Mouse (Mus musculus) cerebellum, postnatal 14 days (tissue): ENCODE measurements around the gene Rflna.

Source experiments
- DNase-seq, 2 experiments: peaks; one replicate each; pipeline ENCODE4 v3.0.0; 2021; ENCODE audit warnings: mixed read lengths in 2 of 2

Rflna gene

GRCm38 (mm10) chr5:125002969-125003872 is at the start of gene Rflna:
Rflna (plus strand) TSS chr5:125003221.
- peak in 1 of 2 experiments; percentile 30 for DNase-seq

- peak; percentile 69 to 76 for DNase-seq
Observed at GRCm38 (mm10) chr5:124954404-124955305, 48.4 kb upstream of the Rflna start.

GRCm38 (mm10) chr5:124957491-124957890 is 45.5 kb upstream of the Rflna start:
- DNase-seq: no peak

- no peak for DNase-seq
Observed at GRCm38 (mm10) chr5:124959099-124959498, 43.9 kb upstream of the Rflna start.

- peak; percentile 89 to 91 for DNase-seq
Observed at GRCm38 (mm10) chr5:124960131-124960901, 42.7 kb upstream of the Rflna start.

GRCm38 (mm10) chr5:124961433-124961832 is 41.6 kb upstream of the Rflna start:
- DNase-seq: no peak

GRCm38 (mm10) chr5:124962761-124963160 is 40.3 kb upstream of the Rflna start:
- DNase-seq: no peak

- peak; percentile 83 to 84 for DNase-seq
Observed at GRCm38 (mm10) chr5:124963806-124964672, 39.0 kb upstream of the Rflna start.

- peak; percentile 74 to 76 for DNase-seq
Observed at GRCm38 (mm10) chr5:124966622-124967332, 36.2 kb upstream of the Rflna start.

GRCm38 (mm10) chr5:124969790-124970189 is 33.2 kb upstream of the Rflna start:
- no peak for DNase-seq

GRCm38 (mm10) chr5:124986222-124986621 is 16.8 kb upstream of the Rflna start:
- DNase-seq: no peak

- DNase-seq: no peak
Observed at GRCm38 (mm10) chr5:124986656-124987055, 16.4 kb upstream of the Rflna start.

GRCm38 (mm10) chr5:124989724-124990123 is 13.3 kb upstream of the Rflna start:
- peak in 1 of 2 experiments; percentile 20 for DNase-seq

- DNase-seq: no peak
Observed at GRCm38 (mm10) chr5:124992323-124992722, 10.7 kb upstream of the Rflna start.

GRCm38 (mm10) chr5:124992891-124993290 is 10.1 kb upstream of the Rflna start:
- DNase-seq: peak in 1 of 2 experiments; percentile 36

- DNase-seq: no peak
Observed at GRCm38 (mm10) chr5:124996816-124997215, 6.2 kb upstream of the Rflna start.

- DNase-seq: no peak
Observed at GRCm38 (mm10) chr5:124997913-124998312, 5.1 kb upstream of the Rflna start.

GRCm38 (mm10) chr5:125000756-125001250 is 2.2 kb upstream of the Rflna start:
- no peak for DNase-seq

GRCm38 (mm10) chr5:125003873-125004255 is 843 bp downstream of the Rflna start:
- peak in 1 of 2 experiments; percentile 10 for DNase-seq

GRCm38 (mm10) chr5:125005871-125006652 is 3.0 kb downstream of the Rflna start:
- peak; percentile 42 to 57 for DNase-seq
